Mouse (Mus musculus): ENCODE results near the gene Kcnq2. TPM values are rescaled to one million over a fixed set of nuclear protein-coding genes. Genes with fewer than 3 reads are reported as not detected.

Gene Kcnq2
- polyA plus RNA-seq, 1 experiment from 2014 or later = 3.8 TPM

DNA sequence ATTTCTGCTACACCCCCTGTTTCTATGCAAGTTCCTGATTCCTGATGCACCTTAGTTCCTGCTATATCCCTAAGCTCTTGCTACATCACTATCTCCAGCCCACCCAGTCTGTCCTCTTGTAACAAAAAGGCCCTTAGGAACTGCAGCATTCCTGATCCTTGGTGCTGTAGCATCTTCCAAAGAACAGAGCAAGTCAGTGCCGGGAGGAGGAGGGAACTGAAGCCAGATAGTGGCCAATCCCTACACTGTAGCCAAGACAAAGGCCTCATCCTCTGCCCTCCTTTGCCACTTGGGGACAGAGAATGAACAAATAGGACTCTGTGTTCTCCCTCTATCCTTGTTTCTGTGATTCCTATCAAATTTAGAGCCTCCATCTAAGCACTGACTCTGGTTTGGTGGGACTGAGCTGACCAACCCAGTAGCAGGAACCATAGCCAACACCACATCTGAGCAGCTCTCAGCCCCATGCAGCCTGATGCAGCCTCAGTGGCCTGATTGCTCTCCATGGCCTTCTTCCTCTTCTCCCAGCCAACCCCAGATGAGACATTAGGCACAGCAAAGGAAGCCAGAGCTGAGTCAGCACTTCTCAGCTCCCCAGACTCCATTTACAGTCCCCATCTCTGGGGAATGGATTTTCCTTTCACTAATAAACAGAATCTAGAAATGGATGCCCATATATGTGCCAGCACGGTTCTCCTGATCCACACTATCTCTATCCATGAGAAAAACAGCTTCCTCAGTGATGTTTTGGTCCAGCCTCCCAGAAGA, 8.6 kb upstream of the Kcnq2 start:
- WGBS = 68% methylated on average over 2 of the region's 2 CpGs
- peaks cover 56% of the 10 kb centered on the region for H3K27me3 ChIP-seq (ENCODE audit: poor library complexity, severe bottlenecking)

DNA sequence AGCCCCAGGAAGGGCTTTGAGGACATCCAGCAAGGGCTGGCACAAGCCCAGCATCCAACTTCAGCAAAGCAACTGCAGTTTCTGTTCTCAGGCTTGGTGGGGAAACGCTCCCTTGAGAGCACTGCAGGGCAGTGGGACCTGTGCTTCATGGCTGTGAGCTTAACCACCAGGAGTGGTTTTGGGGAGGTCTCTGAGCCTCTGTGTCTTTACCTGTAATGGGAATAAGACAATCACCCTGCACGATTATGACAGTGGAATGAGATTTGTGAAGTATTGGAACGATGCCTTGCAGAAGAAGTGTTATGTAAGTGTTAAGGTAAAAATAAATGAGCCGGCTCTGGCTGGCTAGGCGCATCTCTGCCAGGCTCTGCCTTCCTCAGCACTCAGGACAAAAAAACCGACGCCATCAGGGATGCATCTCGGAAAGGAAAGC, 7.6 kb upstream of the Kcnq2 start:
- H3K9me3 ChIP-seq = no peaks in the 10 kb centered on the region
- no peaks in the 10 kb centered on the region for H3K36me3 ChIP-seq (replicated peaks)
- H3K27me3 ChIP-seq (ENCODE audit: poor library complexity, severe bottlenecking) = peaks cover 55% of the 10 kb centered on the region
- H3K4me1 ChIP-seq = peaks cover 6% of the 10 kb centered on the region
- no peak for DNase-seq (ENCODE audit: extremely low spot score, low spot score)
- no peak overlapping the region for H3K27ac ChIP-seq
- 74% methylated on average over 8 of the region's 8 CpGs for WGBS
- H3K4me3 ChIP-seq = no peak overlapping the region

More for the DNA sequence above, 8.6 kb upstream of the Kcnq2 start:
- H3K4me3 ChIP-seq = no peak overlapping the region
- H3K27ac ChIP-seq = no peak overlapping the region
- no peaks in the 10 kb centered on the region for H3K36me3 ChIP-seq (replicated peaks)
- H3K9me3 ChIP-seq = no peaks in the 10 kb centered on the region
- peaks cover 15% of the 10 kb centered on the region for H3K4me1 ChIP-seq
- no peak for DNase-seq (ENCODE audit: extremely low spot score, low spot score)

- DNase-seq (ENCODE audit: extremely low spot score, low spot score) = no peak
- H3K9me3 ChIP-seq = no peaks in the 10 kb centered on the region; the same call in 1 of the 2 replicates
- H3K4me3 ChIP-seq = no peak overlapping the region
- H3K27me3 ChIP-seq (ENCODE audit: poor library complexity, severe bottlenecking) = peaks cover 53% of the 10 kb centered on the region
- H3K27ac ChIP-seq = no peak overlapping the region
- WGBS = 95% methylated on average over 5 of the region's 5 CpGs
- peaks cover 6% of the 10 kb centered on the region for H3K4me1 ChIP-seq
- no peaks in the 10 kb centered on the region for H3K36me3 ChIP-seq (replicated peaks)
Measured at GRCm38 (mm10) chr2:181139641-181140193, 4.6 kb upstream of the Kcnq2 start.

- no peaks in the 10 kb centered on the region for H3K36me3 ChIP-seq (replicated peaks)
- H3K4me3 ChIP-seq = no peak overlapping the region
- peaks cover 68% of the 10 kb centered on the region for H3K27me3 ChIP-seq (ENCODE audit: poor library complexity, severe bottlenecking)
- no peaks in the 10 kb centered on the region; the same call in 1 of the 2 replicates for H3K9me3 ChIP-seq
- peaks cover 17% of the 10 kb centered on the region for H3K4me1 ChIP-seq
- 2% methylated on average over 6 of the region's 6 CpGs for WGBS
- DNase-seq (ENCODE audit: extremely low spot score, low spot score) = no peak
- H3K27ac ChIP-seq = no peak overlapping the region
Measured at GRCm38 (mm10) chr2:181136934-181137333, 1.8 kb upstream of the Kcnq2 start.

GRCm38 (mm10) chr2:181135446-181135818, 332 bp upstream of the Kcnq2 start:
- 8% methylated on average over 4 of the region's 4 CpGs for WGBS
- Histone ChIP-seq H3K27ac (no peak overlapping the region), H3K9me3 (no peaks in the 10 kb centered on the region; the same call in 1 of the 2 replicates), H3K4me1 (peaks cover 17% of the 10 kb centered on the region), H3K4me3 (peak overlapping the region; percentile 71), H3K27me3 (ENCODE audit: poor library complexity, severe bottlenecking) (peaks cover 68% of the 10 kb centered on the region), H3K36me3 (replicated peaks) (no peaks in the 10 kb centered on the region)
- no peak for DNase-seq (ENCODE audit: extremely low spot score, low spot score)

- Histone ChIP-seq H3K4me1 (peaks cover 17% of the 10 kb centered on the region), H3K36me3 (replicated peaks) (no peaks in the 10 kb centered on the region), H3K9me3 (no peaks in the 10 kb centered on the region; the same call in 1 of the 2 replicates), H3K27me3 (ENCODE audit: poor library complexity, severe bottlenecking) (peaks cover 65% of the 10 kb centered on the region), H3K4me3 (peak overlapping the region; percentile 71), H3K27ac (peak overlapping the region; percentile 78)
- 9% methylated on average over 22 of the region's 22 CpGs for WGBS
- no peak for DNase-seq (ENCODE audit: extremely low spot score, low spot score)
Measured at GRCm38 (mm10) chr2:181133837-181134590, 1.1 kb downstream of the Kcnq2 start.

GRCm38 (mm10) chr2:181130245-181130644, 4.9 kb downstream of the Kcnq2 start:
- H3K36me3 ChIP-seq (replicated peaks) = no peaks in the 10 kb centered on the region
- H3K9me3 ChIP-seq = no peaks in the 10 kb centered on the region
- H3K27me3 ChIP-seq (ENCODE audit: poor library complexity, severe bottlenecking) = peaks cover 33% of the 10 kb centered on the region
- DNase-seq (ENCODE audit: extremely low spot score, low spot score) = no peak
- peaks cover 16% of the 10 kb centered on the region for H3K4me1 ChIP-seq
- H3K27ac ChIP-seq = no peak overlapping the region
- WGBS = 88% methylated on average over 4 of the region's 4 CpGs
- H3K4me3 ChIP-seq = no peak overlapping the region

DNA sequence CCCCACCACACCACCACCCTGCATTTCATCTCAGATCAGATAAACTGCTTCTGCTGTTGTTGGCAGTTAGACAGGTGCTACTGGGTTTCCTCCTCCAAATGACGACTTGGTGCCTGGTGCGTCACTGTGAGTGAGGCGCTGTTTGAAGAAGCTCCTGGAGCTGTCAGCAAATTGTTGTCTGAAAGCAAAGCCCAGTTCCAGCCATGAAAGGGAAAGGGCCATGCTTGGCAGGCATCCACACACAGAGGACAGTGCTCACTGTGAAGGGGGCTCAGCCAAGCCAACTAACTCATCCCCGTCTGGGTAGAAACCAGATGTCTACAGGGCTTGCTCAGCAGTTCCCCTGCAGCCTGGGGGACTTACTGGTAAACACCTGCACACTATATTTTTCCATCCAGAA, 6.1 kb downstream of the Kcnq2 start:
- H3K27ac ChIP-seq = no peak overlapping the region
- peaks cover 20% of the 10 kb centered on the region for H3K27me3 ChIP-seq (ENCODE audit: poor library complexity, severe bottlenecking)
- DNase-seq (ENCODE audit: extremely low spot score, low spot score) = no peak
- H3K36me3 ChIP-seq (replicated peaks) = no peaks in the 10 kb centered on the region
- H3K9me3 ChIP-seq = no peaks in the 10 kb centered on the region
- H3K4me3 ChIP-seq = no peak overlapping the region
- 87% methylated on average over 4 of the region's 4 CpGs for WGBS
- peaks cover 3% of the 10 kb centered on the region for H3K4me1 ChIP-seq

- Histone ChIP-seq H3K4me3 (no peak overlapping the region), H3K27ac (no peak overlapping the region), H3K36me3 (replicated peaks) (no peaks in the 10 kb centered on the region), H3K27me3 (ENCODE audit: poor library complexity, severe bottlenecking) (peaks cover 8% of the 10 kb centered on the region), H3K9me3 (no peaks in the 10 kb centered on the region), H3K4me1 (no peaks in the 10 kb centered on the region)
- 50% methylated on average over 3 of the region's 3 CpGs for WGBS
- no peak for DNase-seq (ENCODE audit: extremely low spot score, low spot score)
Measured at GRCm38 (mm10) chr2:181127786-181128185, 7.3 kb downstream of the Kcnq2 start.

- H3K36me3 ChIP-seq (replicated peaks) = no peaks in the 10 kb centered on the region
- DNase-seq (ENCODE audit: extremely low spot score, low spot score) = no peak
- no peaks in the 10 kb centered on the region for H3K9me3 ChIP-seq
- peaks cover 6% of the 10 kb centered on the region for H3K4me1 ChIP-seq
- H3K27ac ChIP-seq = no peak overlapping the region
- no peak overlapping the region for H3K4me3 ChIP-seq
- 61% methylated on average over 7 of the region's 7 CpGs for WGBS
- H3K27me3 ChIP-seq (ENCODE audit: poor library complexity, severe bottlenecking) = no peaks in the 10 kb centered on the region
Measured at GRCm38 (mm10) chr2:181125726-181126455, 9.2 kb downstream of the Kcnq2 start.

- Histone ChIP-seq H3K4me1 (peaks cover 30% of the 10 kb centered on the region), H3K9me3 (no peaks in the 10 kb centered on the region), H3K27ac (no peak overlapping the region), H3K36me3 (replicated peaks) (no peaks in the 10 kb centered on the region), H3K4me3 (no peak overlapping the region), H3K27me3 (ENCODE audit: poor library complexity, severe bottlenecking) (no peaks in the 10 kb centered on the region)
- DNase-seq (ENCODE audit: extremely low spot score, low spot score) = no peak
Measured at GRCm38 (mm10) chr2:181122642-181123041, 12.5 kb downstream of the Kcnq2 start.

DNA sequence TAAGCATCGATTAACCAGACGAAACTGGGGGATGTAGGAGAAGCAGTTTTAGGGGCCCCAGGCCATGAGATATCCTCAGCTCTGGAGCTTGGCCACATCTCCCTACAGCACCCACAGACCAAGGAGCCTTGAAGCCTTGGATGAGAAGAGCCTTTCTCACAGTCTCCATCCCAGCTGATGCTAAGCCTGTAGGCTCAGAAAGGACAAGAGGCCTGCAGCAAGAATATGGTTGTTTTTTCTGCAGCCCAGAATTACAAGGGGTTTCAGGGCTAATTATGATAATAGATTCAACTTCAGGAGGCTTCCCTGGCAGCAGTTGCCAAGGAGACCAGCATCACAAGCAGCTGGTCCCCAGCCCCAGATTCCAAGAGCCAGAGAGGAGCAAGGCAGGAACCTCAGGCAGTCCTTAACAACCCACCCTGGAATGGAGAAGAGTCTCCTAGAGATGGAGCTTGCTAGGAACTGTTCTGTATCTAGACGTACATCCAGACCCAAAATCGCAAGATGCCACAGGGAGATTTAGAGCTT, 14.1 kb downstream of the Kcnq2 start:
- H3K9me3 ChIP-seq = no peaks in the 10 kb centered on the region
- whole genome bisulfite sequencing = 87% methylated on average over 4 of the region's 4 CpGs
- peak overlapping the region; percentile 62; the same call in 1 of the 2 replicates for H3K27ac ChIP-seq
- DNase-seq (ENCODE audit: extremely low spot score, low spot score) = no peak
- no peak overlapping the region for H3K4me3 ChIP-seq
- H3K4me1 ChIP-seq = peaks cover 30% of the 10 kb centered on the region
- H3K27me3 ChIP-seq (ENCODE audit: poor library complexity, severe bottlenecking) = no peaks in the 10 kb centered on the region
- H3K36me3 ChIP-seq (replicated peaks) = no peaks in the 10 kb centered on the region

All from forebrain, embryonic 10.5 days (tissue).